Mouse (Mus musculus) adrenal gland, adult (tissue): ENCODE data around the gene Pgm1.

Experiments used
- DNase-seq, 2 experiments: peaks; one replicate each; pipeline ENCODE4 v3.0.0; 2022 to 2023; ENCODE audit warnings: low spot score in 1 of 2; ENCODE audit not compliant: inconsistent age in 2 of 2

Gene Pgm1

DNA sequence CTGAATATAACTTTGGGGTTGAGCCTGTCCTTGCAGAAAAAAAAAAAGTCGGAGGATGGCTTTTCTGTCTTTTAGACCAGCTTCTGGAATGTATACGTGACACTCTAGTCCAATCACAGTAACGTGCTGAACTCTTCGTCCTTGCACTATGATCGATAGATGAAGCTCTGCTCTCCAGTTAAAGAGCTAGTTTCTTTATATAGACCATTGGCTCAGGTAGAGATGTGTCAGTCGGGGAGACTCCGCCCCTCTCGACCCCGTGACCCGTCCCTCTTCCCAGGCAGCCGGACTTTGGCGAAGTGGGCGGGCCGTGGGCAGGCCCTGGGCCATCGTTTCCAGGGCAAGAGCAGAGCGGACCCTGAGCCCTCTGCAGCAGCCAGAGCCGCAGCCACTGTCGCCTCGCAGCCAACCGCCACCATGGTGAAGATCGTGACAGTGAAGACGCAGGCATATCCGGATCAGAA is at the start of gene Pgm1:
Gene Pgm1, plus strand, starts transcription at position 266 of the 464 bp plus-strand sequence.
- DNase-seq, result peak in 1 of 2 experiments; percentile 93

DNA sequence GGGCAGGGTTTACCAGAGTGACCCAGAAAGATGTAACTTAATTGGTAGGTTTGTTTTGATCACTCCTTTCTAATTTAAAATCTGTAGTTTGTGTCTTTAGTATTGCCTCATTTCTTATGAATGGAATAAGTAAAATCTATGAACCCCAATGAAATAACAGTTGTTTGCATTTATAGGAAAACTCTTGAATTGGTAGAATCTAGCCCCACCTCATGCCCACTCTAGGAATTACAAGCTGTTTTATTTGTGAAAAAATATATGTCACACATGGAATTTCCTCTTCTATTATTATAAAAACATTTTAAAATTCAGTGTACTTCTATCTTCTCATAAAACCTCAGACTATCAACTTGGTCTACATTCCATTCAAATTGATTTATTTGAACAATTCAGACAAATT is 47.3 kb upstream of the Pgm1 start:
- DNase-seq, result peak in 1 of 2 experiments; percentile 65

DNA sequence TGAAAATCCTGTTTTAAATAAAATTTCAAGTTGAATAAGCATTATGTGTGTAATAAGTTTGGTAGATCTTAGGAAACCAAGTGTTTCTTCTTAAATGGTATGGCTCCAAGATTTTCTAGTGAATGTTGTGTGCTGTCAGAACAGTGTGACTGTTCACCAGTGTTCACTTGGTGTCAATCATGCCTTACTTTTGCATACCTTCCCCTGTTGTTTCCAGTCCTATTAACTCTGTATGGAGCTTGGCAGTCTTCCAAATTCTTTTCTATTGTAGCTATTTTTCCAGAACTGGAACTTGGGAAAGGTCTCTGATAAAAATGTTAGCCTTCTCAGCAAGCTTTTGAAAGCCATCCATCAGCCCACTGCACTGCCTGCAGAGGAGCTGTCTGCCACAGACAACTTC is 46.8 kb upstream of the Pgm1 start:
- no peak for DNase-seq

DNA sequence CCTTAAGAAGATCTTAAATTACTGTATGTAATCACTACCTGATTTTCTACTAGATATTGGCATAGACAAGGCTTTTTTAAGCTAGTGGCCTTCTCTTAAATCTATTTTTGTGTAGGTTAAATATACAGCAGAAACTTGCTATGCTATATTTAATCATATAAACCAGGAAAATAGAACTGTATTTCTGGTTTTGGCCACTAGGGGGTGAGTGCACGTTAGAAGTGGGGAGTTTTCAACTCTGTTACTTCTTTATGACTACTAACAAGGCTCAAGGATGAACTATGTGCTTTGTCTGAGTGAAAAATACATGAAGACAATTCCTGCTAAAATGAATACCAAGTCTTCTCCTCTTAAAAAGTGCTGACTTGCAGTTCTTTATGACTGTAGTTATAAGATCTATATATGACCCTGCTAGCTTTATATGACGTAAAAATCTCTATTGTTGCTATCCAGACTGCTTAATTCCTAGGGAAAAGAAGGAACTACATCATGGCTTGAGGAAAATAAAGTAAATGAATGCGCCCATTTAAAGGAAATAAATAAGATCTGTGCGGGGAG is 15.2 kb upstream of the Pgm1 start:
- peak in 1 of 2 experiments; percentile 67 for DNase-seq

DNA sequence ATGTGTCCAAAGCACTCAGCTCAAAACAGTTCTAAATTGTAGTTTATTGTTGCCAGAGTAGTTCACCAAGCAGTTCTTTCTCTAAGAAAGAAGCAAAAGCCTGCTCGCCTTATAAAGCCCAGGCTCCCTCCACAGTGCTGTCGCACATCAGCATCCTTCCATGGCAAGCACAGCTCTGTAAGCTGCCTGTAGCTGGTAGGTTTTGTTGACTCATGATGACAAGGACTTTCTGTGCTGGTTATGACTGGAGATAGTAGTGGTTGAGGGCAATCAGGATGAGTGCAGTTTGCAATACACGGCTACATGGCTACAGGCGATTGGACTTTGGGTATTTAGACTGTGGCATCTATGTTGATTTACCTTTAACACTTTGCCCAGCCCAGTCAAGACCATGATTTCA is 2.8 kb upstream of the Pgm1 start:
- no peak for DNase-seq

DNA sequence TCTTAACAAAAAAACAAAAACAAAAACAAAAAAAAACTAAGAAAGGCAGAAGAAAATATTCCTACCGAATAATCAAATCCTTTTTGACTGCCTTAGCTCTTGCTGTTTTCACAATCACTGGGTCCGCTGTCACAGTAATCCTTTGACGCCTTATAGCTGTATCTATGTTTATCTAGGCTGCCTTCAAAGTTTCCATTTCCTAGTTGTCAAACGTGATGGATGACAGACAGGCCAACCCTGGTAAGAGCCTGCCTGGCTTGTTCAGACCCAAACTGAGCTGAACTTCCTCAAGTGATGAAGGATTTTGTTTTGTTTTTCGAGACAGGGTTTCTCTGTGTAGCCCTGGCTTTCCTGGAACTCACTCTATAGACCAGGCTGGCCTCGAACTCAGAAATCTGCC is 693 bp upstream of the Pgm1 start:
- peak in 1 of 2 experiments; percentile 35 for DNase-seq

DNA sequence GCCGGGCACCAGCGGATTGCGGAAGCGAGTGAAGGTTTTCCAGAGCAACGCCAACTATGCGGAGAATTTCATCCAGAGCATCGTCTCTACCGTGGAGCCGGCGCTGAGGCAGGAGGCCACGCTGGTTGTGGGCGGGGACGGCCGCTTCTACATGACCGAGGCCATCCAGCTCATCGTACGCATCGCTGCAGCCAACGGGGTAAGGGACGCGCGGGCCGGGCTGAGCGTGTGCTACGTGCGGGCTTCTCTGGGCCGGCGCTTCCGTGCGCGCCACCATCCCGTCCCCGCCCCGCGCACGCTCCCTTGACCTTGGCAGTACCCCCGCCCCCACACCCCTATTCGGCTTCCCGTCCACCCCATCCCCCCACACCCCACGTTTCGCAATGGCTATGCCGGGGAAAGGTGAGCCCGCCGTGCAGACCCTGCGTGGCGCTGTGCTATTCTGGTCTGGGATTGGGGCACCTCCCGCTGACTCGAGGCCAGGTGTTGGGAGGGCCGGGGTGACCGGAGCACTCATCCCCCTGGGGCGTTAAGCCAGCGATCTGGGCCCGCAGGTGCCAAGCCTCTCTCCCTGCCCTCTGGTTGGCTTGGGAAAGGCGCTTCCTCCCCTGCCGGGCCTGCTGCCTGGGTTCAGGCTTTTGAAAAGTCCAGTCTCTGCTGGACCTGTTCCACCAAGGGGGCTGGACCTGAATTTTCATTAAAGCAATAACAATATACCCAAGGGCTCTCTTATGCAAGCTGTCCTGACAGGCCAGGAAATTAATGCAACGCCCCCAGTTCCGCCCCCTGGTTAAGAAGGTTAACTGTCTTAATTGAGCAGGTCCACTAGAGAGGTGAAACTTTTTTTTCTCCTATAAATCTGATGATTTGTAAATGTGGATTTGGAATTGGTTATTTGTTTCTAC is 651 bp downstream of the Pgm1 start, which contains the start of gene Itgb3bp:
Gene Itgb3bp, minus strand, starts transcription at position 201 of the 905 bp plus-strand sequence.
- peak; percentile 90 to 96 for DNase-seq

DNA sequence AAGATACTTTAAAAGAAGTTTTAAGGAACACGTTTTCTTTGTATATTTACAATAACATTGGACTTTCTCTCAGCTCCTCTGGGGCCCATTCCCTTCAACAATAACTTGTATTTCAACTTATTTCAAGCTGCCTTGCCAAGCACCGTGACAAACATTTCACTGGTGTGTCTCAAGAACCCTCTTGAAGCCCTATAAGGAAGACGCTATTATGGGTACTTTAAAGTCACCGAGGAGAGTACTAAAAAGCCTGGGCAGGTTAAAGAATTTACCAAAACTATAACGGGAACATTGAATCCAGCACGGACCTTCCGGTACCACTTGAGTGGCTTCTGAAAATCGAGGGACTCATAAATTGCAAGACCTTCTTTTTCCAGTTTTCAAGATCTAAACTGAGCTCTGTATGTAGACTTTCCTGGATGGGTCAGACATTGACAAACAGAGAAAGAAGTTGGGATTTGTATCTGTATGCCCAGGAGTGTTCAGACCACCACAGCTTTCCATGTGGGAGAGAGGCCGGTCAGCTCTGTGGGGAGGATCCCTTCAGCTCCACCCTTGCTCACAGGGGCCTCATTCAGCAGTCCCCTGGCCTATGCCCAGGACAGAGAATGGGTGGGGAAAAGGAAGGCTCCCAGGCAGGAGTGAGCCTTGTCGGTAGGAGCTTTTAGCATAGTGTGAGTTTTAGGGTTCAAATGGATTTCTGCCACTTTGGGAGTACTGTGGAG is 1.5 kb downstream of the Pgm1 start:
- DNase-seq, result peak in 1 of 2 experiments; percentile 64

DNA sequence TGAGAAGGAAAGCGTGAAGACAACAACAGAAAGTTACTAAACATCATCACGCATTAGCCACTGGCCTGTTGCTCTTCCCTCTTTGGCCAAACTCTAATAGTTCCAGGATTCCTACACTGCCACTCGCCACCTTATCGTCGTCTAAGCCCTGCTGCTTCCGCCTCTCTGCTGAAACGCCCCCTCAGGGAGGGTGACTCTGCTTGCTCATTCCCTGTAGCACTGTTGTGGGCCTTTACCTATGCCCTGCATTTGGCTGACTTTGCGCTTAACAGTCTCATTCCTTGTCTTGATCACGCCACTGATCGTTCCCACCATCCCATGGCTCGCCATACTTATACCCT is 2.0 kb downstream of the Pgm1 start:
- DNase-seq, result no peak

DNA sequence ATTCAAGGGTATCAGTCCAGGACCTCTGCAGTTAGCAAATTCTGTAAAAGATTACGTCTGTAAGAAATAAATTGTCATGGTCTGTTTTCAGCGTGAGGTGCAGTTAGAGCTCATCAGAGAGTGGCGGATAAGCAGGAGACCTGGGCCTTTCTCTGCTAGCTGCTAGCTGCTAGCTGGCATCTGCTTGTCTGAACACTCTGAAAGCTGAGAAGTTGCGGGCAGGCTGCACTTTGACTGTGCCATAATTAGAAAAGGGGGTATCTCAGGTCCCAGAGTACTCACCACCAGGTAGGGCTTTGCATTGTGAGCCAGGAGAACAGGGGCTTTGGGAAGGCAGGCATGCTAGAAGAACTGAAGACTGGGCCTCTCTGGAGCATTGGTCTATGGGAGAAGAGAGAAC is 2.6 kb downstream of the Pgm1 start:
- DNase-seq, result no peak

DNA sequence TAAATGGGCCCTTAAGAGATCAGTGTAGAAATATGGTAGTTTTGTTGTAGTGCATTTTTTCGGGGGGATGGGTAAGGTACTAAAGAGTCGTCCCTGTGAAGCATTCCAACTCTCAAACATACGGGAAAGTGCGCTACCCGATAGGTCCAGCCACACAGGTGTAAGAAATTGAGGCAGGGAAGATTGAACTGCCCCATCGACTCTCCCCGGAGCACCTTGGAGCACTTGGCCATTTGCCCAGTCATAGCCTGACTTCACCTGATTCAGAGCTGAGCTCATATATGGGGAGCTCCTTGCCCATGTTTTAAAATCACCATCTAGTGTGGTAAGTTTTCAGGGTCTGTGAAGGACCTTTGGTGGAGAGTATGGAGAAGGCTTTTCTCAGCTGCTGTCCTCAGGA is 5.6 kb downstream of the Pgm1 start:
- peak in 1 of 2 experiments; percentile 53 for DNase-seq

DNA sequence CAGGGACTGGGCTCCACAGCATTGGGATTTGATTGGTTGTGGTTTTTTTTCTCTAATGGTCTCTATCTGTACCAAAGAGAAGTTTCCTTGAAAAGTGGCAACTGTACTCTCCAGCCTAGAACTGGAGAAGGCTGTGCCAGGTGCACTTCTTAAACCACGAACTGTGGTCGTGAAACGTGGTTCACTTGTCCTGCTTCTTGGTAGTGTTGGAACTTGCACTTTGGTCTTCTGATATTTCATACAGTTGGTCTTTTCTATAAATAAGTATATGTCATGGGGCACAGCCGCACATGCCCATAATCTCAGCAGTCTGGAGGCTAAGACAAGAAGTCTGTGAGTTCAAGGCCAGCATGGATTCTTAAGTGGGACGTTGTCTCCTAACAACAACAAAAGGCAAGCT is 7.1 kb downstream of the Pgm1 start:
- no peak for DNase-seq

DNA sequence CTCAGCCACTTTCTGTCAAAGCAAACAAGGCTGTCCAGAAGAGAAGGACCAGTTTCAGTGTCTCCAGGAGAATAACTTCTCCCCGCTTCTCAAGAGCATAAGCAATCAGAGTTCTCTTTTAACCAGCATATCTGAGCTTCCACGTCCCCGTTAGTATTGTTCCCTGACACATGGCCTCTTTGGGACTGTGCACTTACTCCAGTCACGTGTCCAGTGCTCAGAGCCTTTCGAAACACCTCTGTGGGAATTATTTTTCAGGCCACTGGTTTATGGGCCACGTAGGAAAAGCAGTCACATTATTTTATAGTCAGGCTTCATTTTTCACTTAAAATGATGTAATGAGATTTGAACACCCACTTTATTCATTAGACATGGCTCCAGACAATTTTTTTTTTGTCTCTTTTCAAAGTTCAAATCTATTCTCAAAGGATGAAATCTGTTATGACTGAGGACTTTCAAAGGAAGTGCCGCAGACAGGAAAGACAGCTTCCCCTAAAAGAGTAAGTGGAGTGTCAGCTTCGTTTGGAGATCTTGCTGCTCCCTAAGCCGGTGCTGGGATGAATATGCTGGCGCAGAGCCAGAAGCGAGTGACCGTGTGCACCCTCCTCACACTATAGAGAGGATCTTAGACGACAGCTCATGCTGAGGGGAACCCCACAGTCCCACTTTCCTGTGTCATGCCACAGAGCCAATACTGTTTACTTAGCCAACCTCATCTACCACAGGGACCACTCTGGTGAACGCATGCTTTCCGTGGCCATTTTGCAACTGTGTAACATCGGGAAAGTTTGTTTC is 10.7 kb downstream of the Pgm1 start:
- peak in 1 of 2 experiments; percentile 55 for DNase-seq

DNA sequence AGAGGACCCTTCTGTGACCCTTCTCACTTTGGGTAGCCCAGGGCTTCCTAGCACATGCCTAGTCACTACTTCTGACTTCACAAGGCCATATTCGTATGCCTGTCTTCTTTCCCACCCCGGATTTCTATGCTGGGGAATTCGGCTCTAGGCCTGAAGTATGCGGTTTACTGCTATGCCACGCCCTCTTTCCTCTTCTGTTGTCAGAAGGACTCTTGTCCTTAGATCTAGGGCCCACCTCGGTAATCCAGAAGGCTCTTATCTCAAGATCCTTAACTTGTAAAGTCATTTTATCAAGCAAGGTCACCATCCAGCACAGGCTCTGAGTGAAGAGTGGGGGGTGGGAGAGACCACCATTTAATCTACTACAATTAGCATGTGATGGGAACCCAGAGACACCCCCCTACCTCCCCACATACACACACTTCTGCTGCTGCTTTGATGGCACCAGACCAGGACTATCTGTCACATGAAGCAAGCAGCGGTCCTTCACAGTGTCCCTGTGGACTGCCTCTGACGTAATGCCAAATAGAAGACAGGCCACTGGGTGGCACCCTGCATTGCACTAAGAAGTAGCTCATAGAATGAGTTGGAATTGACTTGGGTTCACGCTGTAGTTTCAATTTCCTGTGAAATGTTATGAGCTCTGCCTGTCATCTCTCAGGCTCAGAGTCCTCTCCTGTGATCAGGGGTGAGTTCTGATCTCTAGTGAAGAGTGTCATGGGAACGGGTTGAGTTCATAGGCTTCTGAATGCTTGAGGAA is 12.6 kb downstream of the Pgm1 start:
- peak; percentile 72 to 91 for DNase-seq

DNA sequence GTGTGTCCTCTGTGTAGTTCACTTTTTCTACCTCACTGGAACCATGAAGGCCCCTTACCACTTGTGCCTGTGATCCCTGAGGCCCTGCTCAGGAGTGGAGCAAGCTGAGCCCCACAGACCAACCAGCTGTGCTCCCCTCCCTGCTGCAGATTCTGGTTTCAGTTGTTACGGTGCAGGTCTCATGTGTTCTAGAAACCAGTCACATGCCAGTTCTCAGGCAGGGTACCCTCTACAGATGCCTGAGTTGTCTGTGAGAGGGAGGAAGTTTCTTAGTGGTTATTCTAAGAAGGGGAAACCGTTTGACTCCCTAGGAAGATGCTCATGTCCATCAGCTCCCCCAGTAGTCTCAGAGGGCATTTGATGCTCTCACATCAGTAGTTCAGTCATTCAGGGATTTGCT is 15.4 kb downstream of the Pgm1 start:
- DNase-seq, result no peak

DNA sequence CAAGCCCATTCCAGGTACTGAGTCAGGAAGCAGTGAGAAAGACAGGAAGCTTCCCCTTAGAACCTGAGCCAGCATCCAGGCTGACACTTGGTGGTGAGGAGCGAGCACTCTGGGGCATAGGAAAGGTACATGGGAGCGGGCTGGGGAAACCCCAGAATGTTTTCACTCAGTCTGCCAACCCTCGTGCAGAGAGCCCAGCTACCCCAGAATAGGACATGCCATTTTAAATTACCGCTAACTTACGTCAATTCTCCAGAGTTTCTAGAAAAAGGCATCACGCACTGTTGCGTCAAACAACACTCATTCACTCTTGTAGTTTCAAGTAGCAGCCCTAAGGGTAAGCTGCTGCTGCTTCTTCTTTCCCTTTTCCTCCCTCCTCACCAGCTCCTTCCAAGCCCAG is 15.8 kb downstream of the Pgm1 start:
- DNase-seq, result no peak

DNA sequence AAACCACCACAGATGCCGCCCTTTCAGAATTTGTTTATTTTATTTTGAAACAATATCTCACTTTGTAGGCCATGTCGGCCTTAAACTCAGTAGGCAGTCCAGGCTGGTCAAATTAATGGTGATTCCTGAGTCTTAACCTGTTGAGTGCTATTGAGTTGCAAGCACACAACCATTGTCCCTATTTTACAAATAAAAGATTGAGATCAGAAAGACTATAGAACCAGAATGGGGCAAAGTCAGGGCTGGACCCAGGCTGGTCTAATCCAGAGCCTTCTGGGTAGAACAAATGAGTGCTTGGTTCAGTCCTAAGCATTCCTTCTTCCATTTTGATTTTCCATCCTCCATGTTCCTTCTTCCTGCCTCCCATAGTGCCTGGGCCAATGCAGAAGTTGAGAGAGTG is 17.3 kb downstream of the Pgm1 start:
- no peak for DNase-seq

DNA sequence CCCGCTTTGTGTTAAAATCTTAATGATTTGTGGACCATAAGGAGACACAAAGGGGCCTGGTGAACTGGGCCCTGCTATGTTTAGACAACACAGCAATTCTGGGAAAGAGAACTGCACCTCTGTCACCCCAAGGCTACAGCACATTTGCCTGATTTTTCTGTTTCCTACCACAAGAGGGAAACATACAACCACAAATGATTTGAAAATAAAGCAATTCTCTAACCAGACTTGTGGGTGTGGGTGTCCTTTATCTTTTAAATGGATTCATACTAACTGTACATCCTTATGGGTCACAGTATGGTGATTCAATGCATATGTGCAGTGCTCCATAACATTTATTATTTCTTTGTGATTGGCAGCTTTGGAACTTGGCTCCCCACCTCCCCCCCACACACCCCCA is 18.0 kb downstream of the Pgm1 start:
- peak in 1 of 2 experiments; percentile 64 for DNase-seq

DNA sequence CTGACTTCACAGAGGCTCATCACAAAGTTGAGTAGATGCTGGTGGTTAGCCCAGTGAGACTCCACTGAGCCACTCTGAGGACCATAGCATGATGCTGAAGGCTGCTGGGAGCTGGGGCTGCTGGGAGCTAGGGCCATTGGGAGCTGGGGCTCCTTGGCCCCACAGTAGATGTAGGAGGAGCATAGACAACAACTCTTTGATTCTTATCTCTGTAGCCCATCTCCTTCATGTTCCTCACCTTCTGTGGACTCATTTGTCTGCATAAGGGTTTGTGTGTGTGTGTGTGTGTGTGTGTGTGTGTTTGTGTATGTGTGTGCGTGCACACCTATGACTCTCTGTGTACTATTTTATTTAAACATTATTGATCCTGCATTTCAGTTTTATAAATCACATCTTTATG is 18.7 kb downstream of the Pgm1 start:
- no peak for DNase-seq

DNA sequence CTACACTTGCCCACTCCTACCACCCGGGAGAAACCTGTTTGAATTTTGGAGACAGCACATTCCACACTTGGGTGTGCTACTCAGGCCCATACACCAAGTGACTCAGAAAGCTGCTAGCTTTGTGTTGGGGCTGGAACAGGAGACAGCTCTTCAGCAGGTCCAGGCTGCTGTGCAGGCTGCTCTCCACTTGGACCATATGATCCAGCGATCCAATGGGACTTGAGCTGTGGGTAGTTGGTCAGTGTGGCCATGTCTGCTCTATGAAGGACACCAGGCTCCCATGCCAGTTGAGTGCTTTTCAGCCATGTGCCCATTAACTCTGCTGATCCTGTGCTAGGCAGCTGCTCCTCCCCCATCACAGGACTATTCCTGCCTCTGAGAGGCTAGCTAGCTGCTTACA is 24.7 kb downstream of the Pgm1 start:
- no peak for DNase-seq
